Mouse (Mus musculus) spleen, postnatal 4 days (tissue): ENCODE data around the gene Spink4.
A peak's percentile ranks its signal among the peaks of the same experiment; 100 is the strongest.

Experiments
- DNase-seq, 2 experiments: peaks; one replicate each; pipeline ENCODE4 v3.0.0; 2022; ENCODE audit warnings: low spot score in 2 of 2

The Spink4 gene

GRCm38 (mm10) chr4:40919785-40920184, at the start of gene Spink4:
Spink4 (plus strand) TSS chr4:40920052.
- DNase-seq, result no peak

- DNase-seq, result no peak
Observed at GRCm38 (mm10) chr4:40870206-40870605, 49.6 kb upstream of the Spink4 start.

- no peak for DNase-seq
Observed at GRCm38 (mm10) chr4:40872129-40872528, 47.7 kb upstream of the Spink4 start.

DNA sequence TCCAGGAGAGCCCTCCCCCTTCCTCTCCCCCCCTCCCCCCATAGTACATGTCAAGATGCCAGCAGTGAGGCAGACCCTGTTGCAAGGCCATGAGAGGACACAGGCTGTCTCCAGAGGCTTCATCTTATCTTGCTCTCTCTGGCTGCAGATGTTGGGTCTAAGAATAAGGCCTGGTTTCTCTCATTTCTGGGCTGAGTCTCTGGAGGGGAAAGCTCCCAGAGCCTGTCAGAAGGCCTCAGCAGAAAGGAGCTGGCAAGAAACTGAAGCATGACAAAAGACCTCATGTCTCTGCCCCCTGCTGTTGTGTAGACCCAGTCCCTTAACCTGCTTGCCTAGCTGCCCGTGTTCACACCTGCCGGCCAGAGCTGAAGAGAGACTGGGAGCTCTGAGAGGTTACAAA, 46.5 kb upstream of the Spink4 start:
- DNase-seq, result no peak

DNA sequence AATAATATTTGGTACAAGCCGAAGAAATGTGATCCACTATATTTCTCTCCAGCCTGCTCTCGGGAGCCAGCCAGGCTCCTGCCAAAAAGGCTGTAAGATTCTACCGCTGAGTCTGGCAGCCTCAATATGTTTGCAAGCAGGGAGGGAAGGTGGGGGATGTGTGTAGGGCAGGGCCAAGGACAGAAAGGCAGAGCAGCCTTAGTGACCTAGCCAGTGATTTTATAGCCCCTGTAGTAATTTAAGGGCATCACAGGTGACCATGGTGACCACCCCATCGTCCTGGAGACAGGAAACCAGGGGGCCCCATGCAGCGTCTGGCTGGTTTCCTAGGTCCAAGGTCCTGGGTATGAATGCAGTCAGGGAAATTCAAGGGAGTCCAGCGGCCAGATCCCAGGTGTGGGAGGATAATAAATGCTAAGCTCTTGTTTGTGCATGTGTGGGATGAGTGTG, 45.7 kb upstream of the Spink4 start:
- DNase-seq, result no peak

DNA sequence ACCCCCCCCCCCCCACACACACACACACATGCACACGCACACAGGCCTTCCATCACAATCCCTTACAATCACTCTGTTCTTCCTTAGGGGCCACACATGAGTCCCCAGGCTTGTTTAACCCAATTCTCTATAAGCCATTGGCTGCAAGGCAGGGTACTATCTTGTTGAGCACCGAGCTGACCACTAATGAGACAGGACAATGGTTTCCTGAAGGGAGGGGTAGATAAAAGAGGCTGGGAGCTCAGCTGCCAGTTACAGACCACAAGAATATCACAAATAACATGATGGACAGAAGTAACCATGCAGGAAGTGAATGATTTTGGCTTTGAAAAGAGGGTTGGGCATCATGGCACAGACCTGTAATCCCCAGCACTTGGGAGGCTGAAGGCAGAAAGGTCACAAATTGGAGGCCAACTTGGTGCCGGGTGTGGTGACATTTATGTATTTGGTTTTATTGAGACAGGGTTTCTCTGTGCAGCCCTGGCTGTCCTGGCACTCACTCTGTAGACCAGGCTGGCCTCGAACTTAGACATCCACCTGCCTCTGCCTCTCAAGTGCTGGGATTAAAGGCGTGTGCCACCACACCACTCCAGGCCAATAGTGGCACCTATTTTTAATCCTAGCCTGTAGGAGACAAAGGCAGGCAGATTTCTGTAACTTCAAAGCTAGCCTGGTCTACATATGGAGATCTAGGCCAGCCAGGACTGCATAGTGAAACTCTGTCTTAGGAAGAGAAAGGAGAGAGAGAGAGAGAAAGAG, 44.9 kb upstream of the Spink4 start:
- DNase-seq, result no peak

- peak; percentile 33 to 66 for DNase-seq
Observed at GRCm38 (mm10) chr4:40875842-40876241, 44.0 kb upstream of the Spink4 start.

DNA sequence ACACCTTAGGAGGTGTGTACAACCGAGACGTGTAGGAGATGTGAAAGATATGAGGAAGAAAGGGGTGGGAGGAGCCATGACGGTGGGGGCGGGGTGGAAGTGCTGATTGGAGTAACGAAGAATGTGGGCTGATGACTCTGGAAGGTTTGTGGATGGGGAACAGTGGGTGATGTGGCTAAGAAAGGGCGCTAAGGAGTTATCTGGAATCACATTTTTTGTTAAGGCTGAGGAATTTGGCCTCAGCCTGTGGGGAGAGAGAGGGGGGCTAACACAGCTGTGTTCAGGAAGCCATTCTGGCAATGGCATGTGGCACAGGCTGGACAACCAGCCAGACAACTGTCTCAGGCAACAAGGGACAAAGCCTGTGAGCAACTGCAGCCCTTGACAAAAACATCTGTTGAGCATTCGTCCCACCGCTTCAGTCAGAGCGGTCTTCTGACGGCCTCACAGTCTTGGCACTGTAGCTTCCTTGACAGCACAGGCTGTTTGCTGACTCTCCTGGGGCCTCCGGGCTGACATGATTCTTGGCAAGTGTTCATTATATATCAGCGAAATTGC, 43.0 kb upstream of the Spink4 start:
- DNase-seq, result peak in 1 of 2 experiments; percentile 78

DNA sequence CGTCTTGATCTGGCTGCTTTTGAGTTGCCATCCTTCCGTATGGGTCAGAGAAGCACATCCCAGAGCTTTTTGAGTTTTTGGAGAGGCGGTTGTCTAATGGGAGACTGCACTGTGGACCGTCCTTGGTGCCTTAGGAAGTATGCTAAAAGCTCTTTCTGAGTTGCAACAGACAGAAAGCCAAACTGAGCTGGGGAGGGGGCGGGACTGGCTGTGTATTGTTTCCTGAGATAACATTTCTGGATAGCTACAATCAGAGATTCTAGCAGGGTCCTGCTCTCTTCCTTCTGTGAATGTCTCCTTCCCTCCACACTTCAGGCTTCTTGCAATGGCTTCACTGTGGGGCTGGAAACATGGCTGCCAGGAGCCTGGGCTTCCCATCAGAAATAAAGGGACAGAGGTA, 42.3 kb upstream of the Spink4 start:
- DNase-seq, result no peak

- no peak for DNase-seq
Observed at GRCm38 (mm10) chr4:40883200-40883599, 36.7 kb upstream of the Spink4 start.

- no peak for DNase-seq
Observed at GRCm38 (mm10) chr4:40884282-40885165, 35.3 kb upstream of the Spink4 start.

- DNase-seq, result no peak
Observed at GRCm38 (mm10) chr4:40885166-40885525, 34.7 kb upstream of the Spink4 start.

GRCm38 (mm10) chr4:40885883-40886282, 34.0 kb upstream of the Spink4 start:
- DNase-seq, result no peak

DNA sequence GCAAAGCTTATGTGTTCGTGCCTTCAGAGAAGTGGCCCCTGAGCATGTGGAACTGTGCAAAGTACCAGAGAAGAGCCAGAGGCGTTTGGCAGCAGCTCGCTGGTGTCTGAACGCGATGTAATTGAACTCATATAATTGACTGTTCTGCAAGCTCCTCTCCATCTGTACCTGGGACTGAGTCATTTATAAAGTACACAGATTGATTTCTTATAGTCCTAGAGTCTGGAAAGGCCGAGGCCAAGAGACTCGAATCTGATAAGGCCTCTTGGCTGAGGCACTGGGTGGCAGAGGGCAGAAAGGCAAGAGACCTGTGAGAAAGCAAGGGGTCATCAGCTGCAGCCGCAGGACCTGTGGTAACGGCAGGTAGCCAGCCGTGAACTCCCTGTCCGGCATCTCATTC, 31.0 kb upstream of the Spink4 start:
- no peak for DNase-seq

GRCm38 (mm10) chr4:40889252-40889651, 30.6 kb upstream of the Spink4 start:
- no peak for DNase-seq

GRCm38 (mm10) chr4:40889983-40890382, 29.9 kb upstream of the Spink4 start:
- DNase-seq, result no peak

DNA sequence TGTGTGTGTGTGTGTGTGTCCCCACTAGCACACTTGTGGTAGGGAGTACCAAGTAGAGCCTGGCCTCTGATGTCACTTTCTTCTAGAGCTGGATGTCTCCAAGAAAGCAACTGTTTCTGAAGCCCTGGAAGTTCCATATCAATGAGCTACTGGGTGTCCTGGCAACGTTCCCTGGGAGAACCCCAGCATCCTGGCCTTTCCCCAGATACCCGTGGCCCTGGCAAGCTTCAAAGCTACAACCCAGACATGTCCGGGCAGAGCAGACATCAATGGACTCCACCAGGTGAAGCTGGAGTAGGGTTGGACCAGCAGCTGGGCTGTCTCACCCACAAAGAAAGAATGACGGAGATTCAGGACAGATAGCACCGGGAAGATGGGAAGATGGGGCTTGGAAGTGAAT, 28.6 kb upstream of the Spink4 start:
- no peak for DNase-seq

- no peak for DNase-seq
Observed at GRCm38 (mm10) chr4:40895118-40895517, 24.7 kb upstream of the Spink4 start.

DNA sequence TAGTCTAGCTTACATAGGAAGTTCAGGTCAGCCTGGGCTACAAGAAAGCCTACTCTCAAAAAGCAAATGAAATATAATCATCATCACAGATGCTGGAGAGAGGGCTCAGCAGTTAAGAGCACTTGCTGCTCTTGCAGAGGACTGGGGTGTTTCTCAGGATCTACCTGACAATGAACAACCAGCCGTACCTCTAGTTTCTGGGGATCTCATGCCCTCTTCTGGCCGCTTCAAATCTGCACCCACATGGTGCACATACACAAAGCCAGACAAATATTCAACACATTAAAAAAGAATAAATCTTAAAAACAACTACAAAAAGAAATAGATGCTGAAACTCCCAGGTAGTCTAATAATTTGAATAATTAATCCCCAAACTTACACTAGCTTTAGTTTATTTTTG, 24.2 kb upstream of the Spink4 start:
- no peak for DNase-seq

GRCm38 (mm10) chr4:40898476-40899044, 21.3 kb upstream of the Spink4 start:
- no peak for DNase-seq

GRCm38 (mm10) chr4:40899264-40899663, 20.6 kb upstream of the Spink4 start:
- DNase-seq, result no peak

GRCm38 (mm10) chr4:40900071-40900470, 19.8 kb upstream of the Spink4 start:
- DNase-seq, result no peak
